Mouse (Mus musculus): Measurements from ENCODE around the gene Emilin1.

- TF ChIP-seq CTCF (conservative IDR thresholded peaks at IDR 0.05; ENCODE audit: low read length) (no peak), POU5F1 (IDR thresholded peaks at IDR 0.05; ENCODE audit: borderline replicate concordance, low read length) (no peak)
Observed at GRCm38 (mm10) chr5:30950922-30951321, 37.7 kb downstream of the Emilin1 start.

All from E14TG2a.4 (cell line).